Mouse (Mus musculus) kidney, embryonic 15.5 days (tissue): ENCODE results near the gene Ccdc191. TPM values are rescaled to one million over a fixed set of nuclear protein-coding genes. Genes with fewer than 3 reads are reported as not detected.

ENCODE experiments used
- ATAC-seq: fragments of 200-750 bp; cut with Nextera tagmentation; replicated peaks from 2 replicates; pipeline ENCODE4 v1.8.0; 2017; ENCODE audit warnings: moderate TSS enrichment; ENCODE audit not compliant: low FRiP score
- H3K27ac ChIP-seq: fragments of 300-500 bp; sonication (generic); 2 replicates; pipeline ENCODE4 v1.5.1; 2015; ENCODE audit warnings: mild to moderate bottlenecking, inconsistent platforms
- H3K27me3 ChIP-seq: fragments of 300-500 bp; sonication (generic); 2 replicates; pipeline ENCODE4 v1.6.1; 2015; ENCODE audit warnings: inconsistent platforms
- H3K36me3 ChIP-seq: fragments of 300-500 bp; sonication (generic); 2 replicates; pipeline ENCODE4 v1.6.1; 2015; ENCODE audit warnings: inconsistent platforms
- H3K4me1 ChIP-seq: fragments of 300-500 bp; sonication (generic); 2 replicates; pipeline ENCODE4 v1.6.1; 2015; ENCODE audit warnings: inconsistent platforms
- H3K4me2 ChIP-seq: fragments of 300-500 bp; sonication (generic); 2 replicates; pipeline ENCODE4 v1.6.1; 2015; ENCODE audit warnings: moderate library complexity, mild to moderate bottlenecking, inconsistent platforms
- H3K4me3 ChIP-seq: fragments of 300-500 bp; sonication (generic); replicated peaks from 2 replicates; pipeline ENCODE4 v1.5.1; 2015; ENCODE audit warnings: mild to moderate bottlenecking, inconsistent platforms
- H3K9ac ChIP-seq: fragments of 300-500 bp; sonication (generic); 2 replicates; pipeline ENCODE4 v1.6.1; 2015; ENCODE audit warnings: mild to moderate bottlenecking, inconsistent platforms
- H3K9me3 ChIP-seq: fragments of 300-500 bp; sonication (generic); replicated peaks from 2 replicates; pipeline ENCODE4 v1.6.1; 2016; ENCODE audit warnings: inconsistent platforms
- WGBS: fragments of 180-500 bp; shearing (Covaris S2); methylation state at CpG from one replicate; pipeline ENCODE4 v1.1.7; 2015; ENCODE audit warnings: mixed read lengths; 5-methylcytosine and 5-hydroxymethylcytosine counted together
- polyA plus RNA-seq: library from polyadenylated mRNA; unstranded; fragments of >200 nt; fragmentation: Nextera tagmentation; extraction: Ambion mirVana; gene quantifications from 2 replicates; pipeline ENCODE4 v1.2.1, GENCODE M21; 2015

Ccdc191 gene
- polyA plus RNA-seq, 1 experiment from 2014 or later = 15.2 TPM

DNA sequence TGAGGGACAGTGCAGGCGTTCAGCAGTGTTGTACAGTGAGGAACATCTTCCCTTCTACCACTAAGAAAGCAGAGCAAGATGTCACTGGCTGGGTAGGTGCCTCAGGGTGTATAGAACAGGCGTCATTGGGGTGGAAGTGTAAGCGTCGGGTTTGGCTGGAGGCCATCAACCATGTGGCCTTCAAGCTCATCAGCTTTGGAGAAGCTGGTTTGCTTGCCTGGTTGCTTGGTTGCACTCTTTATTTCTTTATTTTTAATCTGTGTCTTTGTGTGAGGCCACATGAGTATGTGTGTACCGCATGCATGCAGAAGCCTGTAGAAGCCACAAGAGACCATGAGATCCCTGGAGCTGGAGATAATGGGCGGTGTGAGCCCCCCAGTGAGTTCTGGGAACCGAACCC, 42.7 kb downstream of the Ccdc191 start:
- Histone ChIP-seq H3K27ac (no peak overlapping the region), H3K4me3 (no peak overlapping the region), H3K27me3 (no peaks in the 10 kb centered on the region), H3K9me3 (no peaks in the 10 kb centered on the region), H3K9ac (no peak overlapping the region), H3K4me1 (no peaks in the 10 kb centered on the region), H3K4me2 (no peak overlapping the region), H3K36me3 (no peaks in the 10 kb centered on the region)
- WGBS = 83% methylated on average over 7 of the region's 7 CpGs
- ATAC-seq = no peak

- Histone ChIP-seq H3K9ac (no peak overlapping the region), H3K4me2 (no peak overlapping the region), H3K4me3 (no peak overlapping the region), H3K4me1 (no peaks in the 10 kb centered on the region), H3K27ac (no peak overlapping the region), H3K36me3 (no peaks in the 10 kb centered on the region), H3K27me3 (no peaks in the 10 kb centered on the region), H3K9me3 (no peaks in the 10 kb centered on the region)
- 87% methylated on average over 6 of the region's 6 CpGs for WGBS
- ATAC-seq = no peak
Measured at GRCm38 (mm10) chr16:43933041-43933440, 43.4 kb downstream of the Ccdc191 start.

DNA sequence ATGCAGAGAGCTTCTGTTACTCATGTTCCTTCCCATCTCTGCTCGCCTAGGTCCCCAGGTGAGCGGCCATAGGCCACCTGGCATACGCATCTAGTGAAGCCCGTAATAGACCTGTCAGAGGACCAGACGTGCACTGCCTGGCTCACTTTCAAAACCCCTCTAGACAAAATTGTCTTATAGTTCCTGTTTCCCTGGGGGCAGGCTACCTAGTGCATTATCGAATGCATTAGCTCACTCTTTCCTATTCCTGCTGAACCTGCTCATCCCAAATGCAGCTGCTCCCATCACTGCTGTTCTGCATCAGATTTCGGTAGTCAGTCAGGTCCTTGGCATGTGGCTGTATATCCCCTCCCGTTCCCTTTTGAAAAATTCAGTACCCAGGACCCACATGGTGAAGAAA, 45.3 kb downstream of the Ccdc191 start:
- Histone ChIP-seq H3K4me2 (no peak overlapping the region), H3K27ac (no peak overlapping the region), H3K4me1 (no peaks in the 10 kb centered on the region), H3K9me3 (no peaks in the 10 kb centered on the region), H3K27me3 (no peaks in the 10 kb centered on the region), H3K4me3 (no peak overlapping the region), H3K36me3 (no peaks in the 10 kb centered on the region), H3K9ac (no peak overlapping the region)
- ATAC-seq = no peak
- 90% methylated on average over 8 of the region's 8 CpGs for WGBS

DNA sequence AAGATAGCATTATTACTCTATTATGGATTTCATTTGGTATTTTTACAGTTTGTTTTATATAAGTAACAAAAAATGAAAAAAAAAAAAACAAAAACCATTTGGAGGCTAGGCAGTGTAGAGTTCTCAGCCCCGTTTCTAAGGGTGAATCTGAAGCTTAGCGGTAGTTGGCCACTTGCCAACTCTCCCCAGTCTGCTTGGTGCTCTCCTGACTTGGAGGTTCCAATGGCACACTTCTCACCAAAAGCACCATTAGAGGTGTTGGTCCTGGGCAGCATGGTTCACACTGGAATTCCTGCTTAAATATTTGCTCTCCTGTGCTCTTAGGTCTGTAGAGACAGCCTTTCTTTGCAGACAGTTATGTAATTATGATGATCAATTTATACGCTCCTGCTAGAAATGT, 45.8 kb downstream of the Ccdc191 start:
- H3K4me2 ChIP-seq = no peak overlapping the region
- no peaks in the 10 kb centered on the region for H3K9me3 ChIP-seq
- H3K4me1 ChIP-seq = no peaks in the 10 kb centered on the region
- H3K27me3 ChIP-seq = no peaks in the 10 kb centered on the region
- WGBS = 70% methylated on average over 3 of the region's 3 CpGs
- no peak overlapping the region for H3K27ac ChIP-seq
- no peaks in the 10 kb centered on the region for H3K36me3 ChIP-seq
- no peak overlapping the region for H3K9ac ChIP-seq
- ATAC-seq = no peak
- H3K4me3 ChIP-seq = no peak overlapping the region

DNA sequence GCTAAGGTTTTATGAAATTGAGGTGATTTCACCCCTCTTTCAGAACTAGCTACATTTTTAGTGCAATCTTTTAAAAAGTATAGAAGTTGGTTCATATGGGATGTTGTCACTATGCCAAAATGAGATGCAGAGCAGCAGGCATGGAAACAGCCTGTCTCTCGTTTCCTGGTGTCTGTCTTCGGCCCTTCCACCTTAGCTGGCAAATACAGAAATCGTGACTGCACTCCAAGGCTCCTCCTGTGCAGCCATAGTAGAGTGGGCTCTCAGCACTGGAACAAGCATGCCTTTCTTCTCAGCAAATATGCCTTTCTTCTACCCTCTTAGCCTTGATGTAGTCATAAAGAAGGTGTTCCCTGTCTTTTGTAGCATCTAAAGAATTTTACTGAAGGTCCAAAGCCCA, 46.3 kb downstream of the Ccdc191 start:
- WGBS = 78% methylated on average over 3 of the region's 3 CpGs
- ATAC-seq = no peak
- H3K4me2 ChIP-seq = no peak overlapping the region
- no peak overlapping the region for H3K4me3 ChIP-seq
- no peaks in the 10 kb centered on the region for H3K36me3 ChIP-seq
- no peak overlapping the region for H3K27ac ChIP-seq
- no peaks in the 10 kb centered on the region for H3K27me3 ChIP-seq
- no peak overlapping the region for H3K9ac ChIP-seq
- H3K4me1 ChIP-seq = no peaks in the 10 kb centered on the region
- H3K9me3 ChIP-seq = no peaks in the 10 kb centered on the region

DNA sequence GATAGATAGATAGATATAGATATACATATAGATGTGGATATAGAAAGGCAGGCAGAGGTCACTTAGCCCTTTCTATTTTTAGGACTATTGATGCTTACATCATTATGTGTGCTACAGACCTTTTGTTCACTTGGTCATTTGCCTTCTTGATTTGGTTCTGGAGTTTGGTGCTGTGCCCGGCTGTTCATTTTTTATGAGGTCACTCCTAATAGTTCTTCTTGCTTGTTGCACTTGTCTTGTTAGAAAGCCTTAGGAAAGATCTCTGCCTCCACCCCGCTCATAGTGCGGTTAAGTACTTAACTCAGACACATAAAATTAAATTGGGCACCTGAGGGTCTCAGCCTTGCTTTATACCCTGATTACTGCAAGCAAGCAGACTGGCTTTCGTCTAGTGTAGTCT, 51.2 kb downstream of the Ccdc191 start:
- WGBS = 87% methylated on average over 4 of the region's 4 CpGs
- no peak overlapping the region for H3K9ac ChIP-seq
- no peaks in the 10 kb centered on the region for H3K4me1 ChIP-seq
- no peak overlapping the region for H3K4me3 ChIP-seq
- no peak overlapping the region for H3K4me2 ChIP-seq
- no peak overlapping the region for H3K27ac ChIP-seq
- ATAC-seq = no peak
- H3K27me3 ChIP-seq = no peaks in the 10 kb centered on the region
- H3K36me3 ChIP-seq = no peaks in the 10 kb centered on the region
- H3K9me3 ChIP-seq = no peaks in the 10 kb centered on the region

DNA sequence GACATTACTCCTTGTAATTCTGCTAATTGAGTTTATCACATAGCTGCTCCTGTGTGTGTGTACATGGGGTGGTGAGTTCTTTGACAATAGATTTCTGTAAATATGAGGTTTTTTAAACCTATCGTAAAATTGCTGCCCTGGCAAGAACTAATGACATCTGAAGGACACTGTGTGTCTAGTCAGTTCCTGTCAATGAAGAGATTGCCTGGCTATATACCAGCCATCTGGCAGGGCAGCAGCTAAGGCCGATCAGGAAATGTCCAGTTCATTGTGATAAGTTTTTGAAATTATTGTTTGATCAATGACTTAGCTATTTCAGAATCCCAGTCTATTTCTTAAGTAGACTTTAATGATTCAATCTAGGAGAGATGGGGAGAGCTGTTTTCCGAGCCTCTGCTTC, 55.8 kb downstream of the Ccdc191 start:
- WGBS = 88% methylated on average over 3 of the region's 3 CpGs
- Histone ChIP-seq H3K9me3 (no peaks in the 10 kb centered on the region), H3K9ac (no peak overlapping the region), H3K4me1 (no peaks in the 10 kb centered on the region), H3K4me3 (no peak overlapping the region), H3K4me2 (no peak overlapping the region), H3K27me3 (no peaks in the 10 kb centered on the region), H3K36me3 (no peaks in the 10 kb centered on the region), H3K27ac (no peak overlapping the region)
- no peak for ATAC-seq

GRCm38 (mm10) chr16:43945869-43946268, 56.3 kb downstream of the Ccdc191 start:
- WGBS = 75% methylated on average over 3 of the region's 3 CpGs
- no peak overlapping the region for H3K9ac ChIP-seq
- no peaks in the 10 kb centered on the region for H3K9me3 ChIP-seq
- H3K27me3 ChIP-seq = no peaks in the 10 kb centered on the region
- no peaks in the 10 kb centered on the region for H3K4me1 ChIP-seq
- H3K27ac ChIP-seq = no peak overlapping the region
- no peak overlapping the region for H3K4me3 ChIP-seq
- H3K36me3 ChIP-seq = no peaks in the 10 kb centered on the region
- no peak for ATAC-seq
- no peak overlapping the region for H3K4me2 ChIP-seq

- Histone ChIP-seq H3K36me3 (0 out of 2 replicates have a peak, but pooled peaks cover 4% of the 10 kb centered on the region), H3K4me1 (no peaks in the 10 kb centered on the region), H3K27ac (no peak overlapping the region), H3K9me3 (no peaks in the 10 kb centered on the region), H3K4me3 (no peak overlapping the region), H3K9ac (no peak overlapping the region), H3K27me3 (no peaks in the 10 kb centered on the region), H3K4me2 (no peak overlapping the region)
- ATAC-seq = no peak
- WGBS = 73% methylated on average over 4 of the region's 4 CpGs
Measured at GRCm38 (mm10) chr16:43951591-43951990, 62.0 kb downstream of the Ccdc191 start.

DNA sequence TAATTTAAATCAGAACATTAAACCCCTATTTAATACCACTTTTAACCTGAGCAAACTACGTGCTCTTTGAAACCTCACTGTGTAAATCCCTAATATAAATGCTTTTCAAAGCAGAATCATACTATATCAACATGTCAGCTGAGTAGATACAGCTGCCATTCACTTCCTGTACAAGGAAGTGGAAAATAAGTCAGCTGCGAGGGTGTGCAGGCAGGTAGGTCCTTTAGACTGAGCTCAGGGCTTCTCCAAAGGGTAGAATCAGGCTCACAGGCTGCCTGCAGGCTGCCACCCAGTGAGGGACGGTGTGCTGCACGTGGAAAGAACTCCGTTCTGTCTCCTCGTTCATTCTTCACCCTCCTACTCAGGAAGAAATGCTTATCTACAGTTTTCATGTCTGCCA, 65.3 kb downstream of the Ccdc191 start:
- Histone ChIP-seq H3K27ac (no peak overlapping the region), H3K27me3 (no peaks in the 10 kb centered on the region), H3K4me2 (no peak overlapping the region), H3K9me3 (no peaks in the 10 kb centered on the region), H3K36me3 (peaks cover 22% of the 10 kb centered on the region), H3K9ac (no peak overlapping the region), H3K4me1 (no peaks in the 10 kb centered on the region), H3K4me3 (no peak overlapping the region)
- WGBS = 61% methylated on average over 6 of the region's 6 CpGs
- no peak for ATAC-seq

DNA sequence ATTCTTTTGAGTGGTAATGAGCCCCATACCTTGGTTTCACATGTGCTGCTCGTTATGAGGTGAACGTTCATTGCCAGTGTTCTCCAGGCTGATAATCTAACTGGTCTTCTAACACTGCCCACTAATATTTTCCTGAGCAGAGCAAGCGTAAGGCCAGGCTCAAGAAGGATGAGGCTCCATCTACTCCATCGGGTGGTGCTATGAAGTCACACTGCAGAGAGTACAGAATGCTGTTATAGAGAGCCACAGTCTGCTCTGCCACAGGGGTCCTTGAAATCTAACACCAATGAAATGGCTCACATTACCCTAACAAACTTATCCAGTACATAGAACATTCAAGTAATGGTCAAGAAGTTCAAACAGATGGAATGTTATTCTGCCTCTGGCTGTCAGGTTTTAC, 68.4 kb downstream of the Ccdc191 start:
- H3K36me3 ChIP-seq = peaks cover 27% of the 10 kb centered on the region
- H3K9ac ChIP-seq = no peak overlapping the region
- ATAC-seq = peak; percentile 58; the same call in 1 of the 2 replicates
- WGBS = 79% methylated on average over 4 of the region's 4 CpGs
- no peaks in the 10 kb centered on the region for H3K4me1 ChIP-seq
- H3K9me3 ChIP-seq = no peaks in the 10 kb centered on the region
- H3K27me3 ChIP-seq = no peaks in the 10 kb centered on the region
- H3K4me3 ChIP-seq = no peak overlapping the region
- H3K4me2 ChIP-seq = no peak overlapping the region
- H3K27ac ChIP-seq = no peak overlapping the region

- Histone ChIP-seq H3K36me3 (peaks cover 8% of the 10 kb centered on the region), H3K9me3 (no peaks in the 10 kb centered on the region), H3K4me1 (no peaks in the 10 kb centered on the region), H3K27ac (no peak overlapping the region), H3K9ac (no peak overlapping the region), H3K27me3 (no peaks in the 10 kb centered on the region), H3K4me2 (no peak overlapping the region), H3K4me3 (no peak overlapping the region)
- no peak for ATAC-seq
- 92% methylated on average over 9 of the region's 9 CpGs for WGBS
Measured at GRCm38 (mm10) chr16:43963291-43963690, 73.7 kb downstream of the Ccdc191 start.

- Histone ChIP-seq H3K4me3 (no peak overlapping the region), H3K9me3 (no peaks in the 10 kb centered on the region), H3K4me1 (no peaks in the 10 kb centered on the region), H3K27ac (no peak overlapping the region), H3K4me2 (no peak overlapping the region), H3K36me3 (peaks cover 7% of the 10 kb centered on the region), H3K9ac (no peak overlapping the region), H3K27me3 (no peaks in the 10 kb centered on the region)
- WGBS = 83% methylated on average over 3 of the region's 3 CpGs
- ATAC-seq = no peak
Measured at GRCm38 (mm10) chr16:43963780-43964179, 74.2 kb downstream of the Ccdc191 start.
